Mouse (Mus musculus): ENCODE results near the gene Neurog3. TPM values are rescaled to one million over a fixed set of nuclear protein-coding genes. Genes with fewer than 3 reads are reported as not detected.

Neurog3 gene
- polyA plus RNA-seq (2016; fragmentation: Nextera tagmentation; extraction: Ambion mirVana), result 0.24 and 1.3 TPM in 2 replicates

- H3K27me3 ChIP-seq (ENCODE audit: poor library complexity, severe bottlenecking), result peaks cover 100% of the 10 kb centered on the region
- no peak for DNase-seq (ENCODE audit: extremely low spot score, low spot score)
- WGBS, result under 1% methylated on average over 29 of the region's 29 CpGs
- H3K4me3 ChIP-seq, result peak within 1 kb of the TSS; percentile 44
- peaks cover 48% of the 10 kb centered on the region for H3K4me1 ChIP-seq
- no peaks in the 10 kb centered on the region for H3K36me3 ChIP-seq (replicated peaks)
- H3K27ac ChIP-seq, result no peak within 1 kb of the TSS
- H3K9me3 ChIP-seq, result no peaks in the 10 kb centered on the region
These were observed at the start of gene Neurog3 for GRCm38 (mm10) chr10:62132691-62133281. Neurog3 (plus strand) TSS chr10:62133090.

GRCm38 (mm10) chr10:62086044-62086443, 46.8 kb upstream of the Neurog3 start:
- Histone ChIP-seq H3K36me3 (replicated peaks) (no peaks in the 10 kb centered on the region), H3K4me3 (no peak overlapping the region), H3K9me3 (no peaks in the 10 kb centered on the region; the same call in 1 of the 2 replicates), H3K27ac (no peak overlapping the region), H3K4me1 (no peaks in the 10 kb centered on the region), H3K27me3 (ENCODE audit: poor library complexity, severe bottlenecking) (no peaks in the 10 kb centered on the region)
- WGBS, result 72% methylated on average over 2 of the region's 2 CpGs
- DNase-seq (ENCODE audit: extremely low spot score, low spot score), result no peak

- Histone ChIP-seq H3K4me1 (no peaks in the 10 kb centered on the region), H3K36me3 (replicated peaks) (no peaks in the 10 kb centered on the region), H3K4me3 (no peak overlapping the region), H3K9me3 (no peaks in the 10 kb centered on the region; the same call in 1 of the 2 replicates), H3K27me3 (ENCODE audit: poor library complexity, severe bottlenecking) (no peaks in the 10 kb centered on the region), H3K27ac (no peak overlapping the region)
- WGBS, result 93% methylated on average over 5 of the region's 5 CpGs
- DNase-seq (ENCODE audit: extremely low spot score, low spot score), result no peak
These were observed 46.1 kb upstream of the Neurog3 start for GRCm38 (mm10) chr10:62086826-62087225.

- Histone ChIP-seq H3K9me3 (no peaks in the 10 kb centered on the region), H3K27me3 (ENCODE audit: poor library complexity, severe bottlenecking) (no peaks in the 10 kb centered on the region), H3K27ac (no peak overlapping the region), H3K36me3 (replicated peaks) (no peaks in the 10 kb centered on the region), H3K4me3 (no peak overlapping the region), H3K4me1 (no peaks in the 10 kb centered on the region)
- 84% methylated on average over 5 of the region's 5 CpGs for WGBS
- no peak for DNase-seq (ENCODE audit: extremely low spot score, low spot score)
These were observed 44.5 kb upstream of the Neurog3 start for GRCm38 (mm10) chr10:62088411-62088810.

- Histone ChIP-seq H3K27ac (no peak overlapping the region), H3K36me3 (replicated peaks) (no peaks in the 10 kb centered on the region), H3K4me3 (no peak overlapping the region), H3K27me3 (ENCODE audit: poor library complexity, severe bottlenecking) (no peaks in the 10 kb centered on the region), H3K9me3 (no peaks in the 10 kb centered on the region), H3K4me1 (no peaks in the 10 kb centered on the region)
- 66% methylated on average over 7 of the region's 7 CpGs for WGBS
- no peak for DNase-seq (ENCODE audit: extremely low spot score, low spot score)
These were observed 43.8 kb upstream of the Neurog3 start for GRCm38 (mm10) chr10:62089071-62089470.

- DNase-seq (ENCODE audit: extremely low spot score, low spot score), result no peak
- Histone ChIP-seq H3K27me3 (ENCODE audit: poor library complexity, severe bottlenecking) (no peaks in the 10 kb centered on the region), H3K27ac (no peak overlapping the region), H3K9me3 (no peaks in the 10 kb centered on the region), H3K4me1 (no peaks in the 10 kb centered on the region), H3K4me3 (no peak overlapping the region), H3K36me3 (replicated peaks) (no peaks in the 10 kb centered on the region)
These were observed 43.4 kb upstream of the Neurog3 start for GRCm38 (mm10) chr10:62089486-62089885.

GRCm38 (mm10) chr10:62093903-62094302, 39.0 kb upstream of the Neurog3 start:
- Histone ChIP-seq H3K36me3 (replicated peaks) (no peaks in the 10 kb centered on the region), H3K9me3 (no peaks in the 10 kb centered on the region), H3K4me1 (no peaks in the 10 kb centered on the region), H3K27ac (no peak overlapping the region), H3K4me3 (no peak overlapping the region), H3K27me3 (ENCODE audit: poor library complexity, severe bottlenecking) (no peaks in the 10 kb centered on the region; the same call in 1 of the 2 replicates)
- WGBS, result 80% methylated on average over 7 of the region's 7 CpGs
- DNase-seq (ENCODE audit: extremely low spot score, low spot score), result no peak

- no peaks in the 10 kb centered on the region; the same call in 1 of the 2 replicates for H3K27me3 ChIP-seq (ENCODE audit: poor library complexity, severe bottlenecking)
- 91% methylated on average over 6 of the region's 6 CpGs for WGBS
These were observed 38.5 kb upstream of the Neurog3 start for GRCm38 (mm10) chr10:62094401-62094800.

GRCm38 (mm10) chr10:62099749-62100403, 33.0 kb upstream of the Neurog3 start:
- Histone ChIP-seq H3K4me3 (no peak overlapping the region), H3K27ac (peak overlapping the region; percentile 68), H3K27me3 (ENCODE audit: poor library complexity, severe bottlenecking) (peaks cover 37% of the 10 kb centered on the region), H3K36me3 (replicated peaks) (no peaks in the 10 kb centered on the region), H3K9me3 (no peaks in the 10 kb centered on the region), H3K4me1 (peaks cover 25% of the 10 kb centered on the region)
- WGBS, result 73% methylated on average over 10 of the region's 10 CpGs
- DNase-seq (ENCODE audit: extremely low spot score, low spot score), result no peak

More at GRCm38 (mm10) chr10:62094401-62094800, 38.5 kb upstream of the Neurog3 start:
- no peaks in the 10 kb centered on the region for H3K9me3 ChIP-seq
- no peak overlapping the region for H3K27ac ChIP-seq
- no peaks in the 10 kb centered on the region; the same call in 1 of the 2 replicates for H3K4me1 ChIP-seq
- DNase-seq (ENCODE audit: extremely low spot score, low spot score), result no peak
- H3K36me3 ChIP-seq (replicated peaks), result no peaks in the 10 kb centered on the region
- H3K4me3 ChIP-seq, result no peak overlapping the region

- 12% methylated on average over 7 of the region's 7 CpGs for WGBS
- peak; percentile 78 for DNase-seq (ENCODE audit: extremely low spot score, low spot score)
- H3K27ac ChIP-seq, result peak overlapping the region; percentile 68; the same call in 1 of the 2 replicates
- H3K36me3 ChIP-seq (replicated peaks), result no peaks in the 10 kb centered on the region
- H3K27me3 ChIP-seq (ENCODE audit: poor library complexity, severe bottlenecking), result peaks cover 41% of the 10 kb centered on the region
- H3K4me1 ChIP-seq, result peaks cover 25% of the 10 kb centered on the region
- no peak overlapping the region for H3K4me3 ChIP-seq
- H3K9me3 ChIP-seq, result no peaks in the 10 kb centered on the region
These were observed 31.1 kb upstream of the Neurog3 start for GRCm38 (mm10) chr10:62101504-62102439.

GRCm38 (mm10) chr10:62104835-62105576, 27.9 kb upstream of the Neurog3 start:
- peak; percentile 66 for DNase-seq (ENCODE audit: extremely low spot score, low spot score)
- Histone ChIP-seq H3K9me3 (no peaks in the 10 kb centered on the region), H3K36me3 (replicated peaks) (no peaks in the 10 kb centered on the region), H3K27ac (no peak overlapping the region), H3K27me3 (ENCODE audit: poor library complexity, severe bottlenecking) (peaks cover 71% of the 10 kb centered on the region), H3K4me1 (peaks cover 25% of the 10 kb centered on the region), H3K4me3 (no peak overlapping the region)
- 30% methylated on average over 7 of the region's 7 CpGs for WGBS

- H3K9me3 ChIP-seq, result no peaks in the 10 kb centered on the region
- DNase-seq (ENCODE audit: extremely low spot score, low spot score), result no peak
- peaks cover 18% of the 10 kb centered on the region for H3K4me1 ChIP-seq
- WGBS, result 75% methylated on average over 9 of the region's 9 CpGs
- H3K4me3 ChIP-seq, result no peak overlapping the region
- no peak overlapping the region for H3K27ac ChIP-seq
- H3K27me3 ChIP-seq (ENCODE audit: poor library complexity, severe bottlenecking), result peaks cover 75% of the 10 kb centered on the region
- no peaks in the 10 kb centered on the region for H3K36me3 ChIP-seq (replicated peaks)
These were observed 25.8 kb upstream of the Neurog3 start for GRCm38 (mm10) chr10:62107048-62107447.
